Mouse (Mus musculus) lung, postnatal 0 days (tissue): Measurements from ENCODE around the gene Phactr1.

Source experiments
- CTCF ChIP-seq: IDR thresholded peaks from 2 replicates; pipeline ENCODE4 v1.5.1; 2016; ENCODE audit warnings: antibody characterized with exemption, mild to moderate bottlenecking
- EP300 ChIP-seq: IDR thresholded peaks from 2 replicates; pipeline ENCODE4 v1.6.1; 2016; ENCODE audit warnings: antibody characterized with exemption, mild to moderate bottlenecking, control low read depth

DNA sequence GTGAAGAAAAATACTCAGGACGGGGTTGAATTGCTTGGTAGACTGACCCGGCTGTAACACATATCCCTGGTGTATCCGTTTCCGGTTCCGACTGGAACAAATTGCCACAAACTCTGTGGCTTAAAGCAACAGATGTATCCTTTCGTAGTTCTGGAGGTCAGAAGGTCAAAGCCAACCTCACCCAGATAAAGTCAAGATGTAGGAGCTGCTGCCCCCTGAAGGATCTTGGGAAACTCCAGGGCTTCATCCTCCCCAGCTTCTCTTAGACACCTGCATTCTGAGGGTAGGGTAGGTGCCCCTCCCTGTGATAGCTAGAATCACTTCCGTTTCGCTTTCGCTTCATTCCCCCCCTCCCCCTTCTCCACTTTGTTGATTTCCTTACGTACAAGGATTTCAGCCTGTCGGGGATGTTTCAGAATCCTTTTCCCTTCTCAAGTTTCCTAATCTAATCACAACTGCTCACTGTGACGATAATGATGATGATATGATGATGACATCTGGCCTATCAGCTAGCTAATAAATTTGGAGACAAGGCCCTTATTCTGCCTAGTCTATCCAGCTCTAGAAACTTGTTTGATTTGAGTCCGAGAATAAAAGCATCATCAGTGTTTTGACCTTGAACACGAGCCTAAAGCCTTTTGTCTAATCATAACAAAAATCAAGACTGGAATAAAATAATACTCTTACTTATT is 203.8 kb downstream of the Phactr1 start:
- TF ChIP-seq CTCF: peak; percentile 45
- TF ChIP-seq EP300: peak; percentile 17; the same call in 1 of the 2 replicates
